Mouse (Mus musculus) forebrain, postnatal 0 days (tissue): ENCODE measurements around the gene Foxn3. TPM values are rescaled to one million over a fixed set of nuclear protein-coding genes. Genes with fewer than 3 reads are reported as not detected.

ENCODE experiments used
- ATAC-seq: fragments of 200-750 bp; cut with Nextera tagmentation; 2 replicates; pipeline ENCODE4 v1.8.0; 2017; ENCODE audit warnings: mild to moderate bottlenecking, moderate library complexity
- DNase-seq: peaks from one replicate; pipeline ENCODE4 v3.0.0-alpha.2; 2015
- H3K27ac ChIP-seq: fragments of 300-500 bp; sonication (generic); 2 replicates; pipeline ENCODE4 v1.5.1; 2014; ENCODE audit warnings: low read depth, mild to moderate bottlenecking, antibody characterized with exemption, low read length, moderate library complexity, mixed read lengths
- H3K27me3 ChIP-seq: fragments of 300-500 bp; sonication (generic); 2 replicates; pipeline ENCODE4 v1.6.1; 2014; ENCODE audit warnings: mild to moderate bottlenecking, low read length, mixed read lengths; ENCODE audit not compliant: insufficient read depth
- H3K36me3 ChIP-seq: fragments of 300-500 bp; sonication (generic); 2 replicates; pipeline ENCODE4 v1.6.1; 2014; ENCODE audit warnings: mild to moderate bottlenecking, moderate library complexity; ENCODE audit not compliant: insufficient read depth
- H3K4me1 ChIP-seq: fragments of 300-500 bp; sonication (generic); 2 replicates; pipeline ENCODE4 v1.6.1; 2014; ENCODE audit warnings: antibody characterized with exemption; ENCODE audit not compliant: insufficient read depth
- H3K4me2 ChIP-seq: fragments of 300-500 bp; sonication (generic); 2 replicates; pipeline ENCODE4 v1.6.1; 2014; ENCODE audit warnings: low read depth, mild to moderate bottlenecking, moderate library complexity
- H3K4me3 ChIP-seq: fragments of 300-500 bp; sonication (generic); 2 replicates; pipeline ENCODE4 v1.5.1; 2014; ENCODE audit warnings: low read depth, low read length, mixed read lengths
- H3K9ac ChIP-seq: fragments of 300-500 bp; sonication (generic); 2 replicates; pipeline ENCODE4 v1.6.1; 2014; ENCODE audit warnings: mild to moderate bottlenecking
- H3K9me3 ChIP-seq: fragments of 300-500 bp; sonication (generic); 2 replicates; pipeline ENCODE4 v1.6.1; 2016; ENCODE audit warnings: low read length
- CTCF ChIP-seq: sonication (generic); IDR thresholded peaks from 2 replicates; pipeline ENCODE4 v1.5.1; 2016; ENCODE audit warnings: antibody characterized with exemption, control low read depth, low read depth
- WGBS: fragments of 180-500 bp; shearing (Covaris S2); extraction: QIAGEN DNeasy Blood & Tissue Kit; methylation state at CpG from one replicate; pipeline ENCODE4 v1.1.7; 2014; 5-methylcytosine and 5-hydroxymethylcytosine counted together
- polyA plus RNA-seq: library from polyadenylated mRNA; unstranded; fragments of >200 nt; fragmentation: Nextera tagmentation; extraction: Ambion mirVana; gene quantifications from 2 replicates; pipeline ENCODE4 v1.2.1, GENCODE M21; 2015
- total RNA-seq: library from RNA; depleted of rRNA; stranded (reverse); fragments of >200 nt; gene quantifications from 2 replicates; pipeline ENCODE4 v1.2.3, GENCODE M21; 2014

The Foxn3 gene
- total and polyA plus RNA-seq, 2 experiments from 2014 or later = 32.8 to 61.3 TPM

- DNase-seq = no peak
- no peak overlapping the region for H3K4me2 ChIP-seq
- TF ChIP-seq CTCF = no peak
- 0 out of 2 replicates have a peak, but pooled peaks cover 2% of the 10 kb centered on the region for H3K36me3 ChIP-seq
- H3K27ac ChIP-seq = no peak overlapping the region
- H3K27me3 ChIP-seq = no peaks in the 10 kb centered on the region
- H3K4me3 ChIP-seq = no peak overlapping the region
- 54% methylated on average over 11 of the region's 11 CpGs for WGBS
- H3K9ac ChIP-seq = no peak overlapping the region
- H3K4me1 ChIP-seq = peaks cover 20% of the 10 kb centered on the region
- ATAC-seq = no peak
- H3K9me3 ChIP-seq = no peaks in the 10 kb centered on the region
These were observed 347.7 kb downstream of the Foxn3 start for GRCm38 (mm10) chr12:99215521-99216255.

GRCm38 (mm10) chr12:99214098-99214497 lies 349.3 kb downstream of the Foxn3 start:
- 38% methylated on average over 5 of the region's 5 CpGs for WGBS
- H3K27ac ChIP-seq = no peak overlapping the region
- H3K4me3 ChIP-seq = no peak overlapping the region
- no peaks in the 10 kb centered on the region for H3K27me3 ChIP-seq
- no peak for TF ChIP-seq CTCF
- ATAC-seq (no peak), DNase-seq (no peak)
- H3K4me1 ChIP-seq = peaks cover 10% of the 10 kb centered on the region; the same call in 1 of the 2 replicates
- no peaks in the 10 kb centered on the region for H3K9me3 ChIP-seq
- H3K9ac ChIP-seq = no peak overlapping the region
- peaks cover 2% of the 10 kb centered on the region; the same call in 1 of the 2 replicates for H3K36me3 ChIP-seq
- no peak overlapping the region for H3K4me2 ChIP-seq

- Histone ChIP-seq H3K4me1 (peaks cover 10% of the 10 kb centered on the region; the same call in 1 of the 2 replicates), H3K9ac (no peak overlapping the region), H3K36me3 (peaks cover 2% of the 10 kb centered on the region; the same call in 1 of the 2 replicates), H3K27ac (no peak overlapping the region), H3K4me2 (no peak overlapping the region), H3K4me3 (no peak overlapping the region), H3K9me3 (no peaks in the 10 kb centered on the region), H3K27me3 (no peaks in the 10 kb centered on the region)
- no peak for ATAC-seq
- WGBS = 95% methylated on average over 12 of the region's 12 CpGs
- TF ChIP-seq CTCF = no peak
- no peak for DNase-seq
These were observed 350.2 kb downstream of the Foxn3 start for GRCm38 (mm10) chr12:99213218-99213617.

GRCm38 (mm10) chr12:99209801-99210200 lies 353.6 kb downstream of the Foxn3 start:
- Histone ChIP-seq H3K27ac (no peak overlapping the region), H3K4me2 (no peak overlapping the region), H3K4me3 (no peak overlapping the region), H3K9me3 (no peaks in the 10 kb centered on the region), H3K36me3 (peaks cover 2% of the 10 kb centered on the region; the same call in 1 of the 2 replicates), H3K27me3 (no peaks in the 10 kb centered on the region), H3K4me1 (no peaks in the 10 kb centered on the region), H3K9ac (no peak overlapping the region)
- TF ChIP-seq CTCF = no peak
- no peak for DNase-seq
- WGBS = 79% methylated on average over 8 of the region's 8 CpGs
- ATAC-seq = no peak

- Histone ChIP-seq H3K27ac (no peak overlapping the region), H3K4me1 (no peaks in the 10 kb centered on the region), H3K9ac (no peak overlapping the region), H3K4me2 (no peak overlapping the region), H3K36me3 (peaks cover 2% of the 10 kb centered on the region; the same call in 1 of the 2 replicates), H3K27me3 (no peaks in the 10 kb centered on the region), H3K9me3 (no peaks in the 10 kb centered on the region), H3K4me3 (no peak overlapping the region)
- ATAC-seq (no peak), DNase-seq (no peak)
- 85% methylated on average over 9 of the region's 9 CpGs for WGBS
- TF ChIP-seq CTCF = no peak
These were observed 355.1 kb downstream of the Foxn3 start for GRCm38 (mm10) chr12:99208251-99208650.

GRCm38 (mm10) chr12:99207014-99207612 lies 356.3 kb downstream of the Foxn3 start:
- no peak for ATAC-seq
- Histone ChIP-seq H3K9ac (no peak overlapping the region), H3K9me3 (no peaks in the 10 kb centered on the region), H3K4me3 (no peak overlapping the region), H3K36me3 (peaks cover 2% of the 10 kb centered on the region; the same call in 1 of the 2 replicates), H3K27me3 (no peaks in the 10 kb centered on the region), H3K27ac (no peak overlapping the region), H3K4me1 (no peaks in the 10 kb centered on the region), H3K4me2 (no peak overlapping the region)
- DNase-seq = no peak
- WGBS = 84% methylated on average over 15 of the region's 15 CpGs
- 0 out of 2 replicates have a peak, but pooled peaks have one; percentile 8 for TF ChIP-seq CTCF

- H3K9me3 ChIP-seq = no peaks in the 10 kb centered on the region
- no peak overlapping the region for H3K4me2 ChIP-seq
- H3K4me3 ChIP-seq = no peak overlapping the region
- DNase-seq (no peak), ATAC-seq (no peak)
- no peaks in the 10 kb centered on the region for H3K27me3 ChIP-seq
- no peaks in the 10 kb centered on the region; the same call in 1 of the 2 replicates for H3K36me3 ChIP-seq
- TF ChIP-seq CTCF = no peak
- H3K9ac ChIP-seq = no peak overlapping the region
- H3K27ac ChIP-seq = no peak overlapping the region
- 96% methylated on average over 8 of the region's 8 CpGs for WGBS
- no peaks in the 10 kb centered on the region for H3K4me1 ChIP-seq
These were observed 357.6 kb downstream of the Foxn3 start for GRCm38 (mm10) chr12:99205734-99206133.
